Mouse (Mus musculus) MEL (cell line): ENCODE data around the gene Nav1. TPM values are rescaled to one million over a fixed set of nuclear protein-coding genes. Genes with fewer than 3 reads are reported as not detected.

Source experiments
- DNase-seq: peaks from one replicate; pipeline ENCODE4 v3.0.0; 2011; ENCODE audit warnings: low read depth, low spot score
- H3K27ac ChIP-seq: 2 replicates; pipeline ENCODE4 v1.5.1; 2012; ENCODE audit warnings: low read depth, mild to moderate bottlenecking, control low read depth, low read length, moderate library complexity; ENCODE audit not compliant: control insufficient read depth
- H3K27me3 ChIP-seq, 2 experiments: fragments of 150-350 bp in 1 of 2; sonication (generic) in 1 of 2; 2 replicates each; pipeline ENCODE4 v1.6.1; 2012; ENCODE audit warnings: low read length in 2 of 2, mild to moderate bottlenecking in 2 of 2, improper control_type of control experiment in 1 of 2, moderate library complexity in 1 of 2; ENCODE audit not compliant: insufficient read depth in 2 of 2, control insufficient read depth in 1 of 2
- H3K36me3 ChIP-seq, 2 experiments: 2 replicates each; pipeline ENCODE4 v1.6.1; 2012 to 2014; ENCODE audit warnings: low read length in 2 of 2, improper control_type of control experiment in 1 of 2, inconsistent platforms in 1 of 2, mild to moderate bottlenecking in 1 of 2; ENCODE audit not compliant: insufficient read depth in 2 of 2, control insufficient read depth in 1 of 2
- H3K4me1 ChIP-seq, 2 experiments: fragments of 150-350 bp in 1 of 2; sonication (generic) in 1 of 2; 2 replicates each; pipeline ENCODE4 v1.6.1; 2012; ENCODE audit warnings: low read length in 2 of 2, improper control_type of control experiment in 1 of 2, mild to moderate bottlenecking in 1 of 2; ENCODE audit not compliant: insufficient read depth in 2 of 2, control insufficient read depth in 1 of 2
- H3K4me3 ChIP-seq, 2 experiments: fragments of 150-350 bp in 1 of 2; sonication (generic) in 1 of 2; 2 replicates each; pipeline ENCODE4 v1.5.1; 2012; ENCODE audit warnings: low read depth in 2 of 2, low read length in 2 of 2, mild to moderate bottlenecking in 2 of 2, moderate library complexity in 2 of 2, control low read depth in 1 of 2, improper control_type of control experiment in 1 of 2; ENCODE audit not compliant: control insufficient read depth in 1 of 2, insufficient read depth in 1 of 2
- H3K79me2 ChIP-seq: 2 replicates; pipeline ENCODE4 v1.6.1; 2012; ENCODE audit warnings: mild to moderate bottlenecking, low read length, moderate library complexity; ENCODE audit not compliant: control insufficient read depth, poor library complexity, insufficient read depth
- H3K9ac ChIP-seq: 2 replicates; pipeline ENCODE4 v1.6.1; 2012; ENCODE audit warnings: low read depth, mild to moderate bottlenecking, control low read depth, low read length, moderate library complexity; ENCODE audit not compliant: control insufficient read depth, poor library complexity, severe bottlenecking
- H3K9me3 ChIP-seq: fragments of 150-350 bp; sonication (generic); replicated peaks from 2 replicates; pipeline ENCODE4 v1.6.1; 2012; ENCODE audit warnings: mild to moderate bottlenecking, low read length, improper control_type of control experiment, moderate library complexity; ENCODE audit not compliant: insufficient read depth
- BHLHE40 ChIP-seq: IDR thresholded peaks from 2 replicates; pipeline ENCODE4 v1.6.1; 2012; ENCODE audit warnings: low read depth, mild to moderate bottlenecking, inconsistent platforms, low read length, improper control_type of control experiment, borderline replicate concordance
- CHD1 ChIP-seq: IDR thresholded peaks from 2 replicates; pipeline ENCODE4 v1.6.1; 2012; ENCODE audit warnings: low read depth, mild to moderate bottlenecking, inconsistent platforms, low read length, improper control_type of control experiment
- EP300 ChIP-seq, 2 experiments: IDR thresholded peaks; 2 replicates each; pipeline ENCODE4 v1.6.1; 2011; ENCODE audit warnings: improper control_type of control experiment in 2 of 2, low read length in 2 of 2, low read depth in 1 of 2, mild to moderate bottlenecking in 1 of 2
- HCFC1 ChIP-seq: IDR thresholded peaks from 2 replicates; pipeline ENCODE4 v1.6.1; 2012; ENCODE audit warnings: low read depth, mild to moderate bottlenecking, inconsistent platforms, low read length, improper control_type of control experiment, moderate library complexity
- KAT2A ChIP-seq: conservative IDR thresholded peaks from 2 replicates; pipeline ENCODE4 v1.6.1; 2012; ENCODE audit warnings: low read depth, low read length, improper control_type of control experiment, inconsistent platforms
- MAFK ChIP-seq: IDR thresholded peaks from 2 replicates; pipeline ENCODE4 v1.6.1; 2011; ENCODE audit warnings: low read depth, mild to moderate bottlenecking, low read length, improper control_type of control experiment, borderline replicate concordance
- MEF2A ChIP-seq: IDR thresholded peaks from 2 replicates; pipeline ENCODE4 v1.6.1; 2014; ENCODE audit warnings: low read depth, mild to moderate bottlenecking, inconsistent platforms, low read length, improper control_type of control experiment; ENCODE audit not compliant: poor library complexity, insufficient replicate concordance, severe bottlenecking; ENCODE audit errors: extremely low read depth
- NELFE ChIP-seq: IDR thresholded peaks from 2 replicates; pipeline ENCODE4 v1.6.1; 2011; ENCODE audit warnings: low read depth, low read length, improper control_type of control experiment
- POLR2A ChIP-seq, 2 experiments: IDR thresholded peaks; 2 replicates each; pipeline ENCODE4 v1.6.1; 2011 to 2012; ENCODE audit warnings: low read length in 2 of 2, mild to moderate bottlenecking in 2 of 2, control low read depth in 1 of 2, improper control_type of control experiment in 1 of 2, low read depth in 1 of 2, moderate library complexity in 1 of 2; ENCODE audit not compliant: control insufficient read depth in 1 of 2, insufficient read depth in 1 of 2, poor library complexity in 1 of 2
- POLR2AphosphoS5 ChIP-seq: IDR thresholded peaks from 2 replicates; pipeline ENCODE4 v1.6.1; 2012; ENCODE audit warnings: low read depth, borderline replicate concordance, mild to moderate bottlenecking, inconsistent platforms, low read length, moderate library complexity, mixed read lengths
- SMC3 ChIP-seq: IDR thresholded peaks from 2 replicates; pipeline ENCODE4 v1.6.1; 2011; ENCODE audit warnings: low read depth, low read length, improper control_type of control experiment
- TAL1 ChIP-seq: IDR thresholded peaks from 2 replicates; pipeline ENCODE4 v1.6.1; 2012; ENCODE audit warnings: mild to moderate bottlenecking, inconsistent platforms, low read length, moderate library complexity, mixed read lengths
- TCF12 ChIP-seq: IDR thresholded peaks from 2 replicates; pipeline ENCODE4 v1.6.1; 2014; ENCODE audit warnings: low read depth, mild to moderate bottlenecking, inconsistent platforms, low read length, improper control_type of control experiment, moderate library complexity
- USF2 ChIP-seq, 2 experiments: IDR thresholded peaks; 2 replicates each; pipeline ENCODE4 v1.6.1; 2011 to 2012; ENCODE audit warnings: improper control_type of control experiment in 2 of 2, low read length in 2 of 2, borderline replicate concordance in 1 of 2, inconsistent platforms in 1 of 2, low read depth in 1 of 2, mild to moderate bottlenecking in 1 of 2; ENCODE audit not compliant: insufficient read depth in 1 of 2
- ZC3H11A ChIP-seq: IDR thresholded peaks from 2 replicates; pipeline ENCODE4 v1.6.1; 2012; ENCODE audit warnings: low read depth, mild to moderate bottlenecking, inconsistent platforms, low read length, improper control_type of control experiment
- ZKSCAN1 ChIP-seq: IDR thresholded peaks from 2 replicates; pipeline ENCODE4 v1.6.1; 2012; ENCODE audit warnings: low read depth, mild to moderate bottlenecking, inconsistent platforms, low read length, improper control_type of control experiment, moderate library complexity
- ZNF384 ChIP-seq: IDR thresholded peaks from 2 replicates; pipeline ENCODE4 v1.6.1; 2012; ENCODE audit warnings: low read depth, mild to moderate bottlenecking, inconsistent platforms, low read length, improper control_type of control experiment
- polyA plus RNA-seq, 2 experiments: library from polyadenylated mRNA; stranded (reverse) in 1 of 2; unstranded in 1 of 2; fragments of >175 nt in 1 of 2; fragments of >200 nt in 1 of 2; gene quantifications; 2 replicates each; pipeline versions ENCODE4 v1.2.1 to v1.2.4; 2012; ENCODE audit warnings: low replicate concordance in 2 of 2, low read depth in 1 of 2; ENCODE audit not compliant: insufficient read length in 2 of 2, insufficient read depth in 1 of 2, missing spikeins in 1 of 2
- total RNA-seq: library from RNA; depleted of rRNA; stranded (reverse); fragments of 300-350 nt; gene quantifications from 2 replicates; pipeline ENCODE4 v1.2.3, GENCODE M21; 2012

Nav1 gene
- total and polyA plus RNA-seq, 3 experiments: 0.89 to 9.6 TPM; not detected in 1

DNA sequence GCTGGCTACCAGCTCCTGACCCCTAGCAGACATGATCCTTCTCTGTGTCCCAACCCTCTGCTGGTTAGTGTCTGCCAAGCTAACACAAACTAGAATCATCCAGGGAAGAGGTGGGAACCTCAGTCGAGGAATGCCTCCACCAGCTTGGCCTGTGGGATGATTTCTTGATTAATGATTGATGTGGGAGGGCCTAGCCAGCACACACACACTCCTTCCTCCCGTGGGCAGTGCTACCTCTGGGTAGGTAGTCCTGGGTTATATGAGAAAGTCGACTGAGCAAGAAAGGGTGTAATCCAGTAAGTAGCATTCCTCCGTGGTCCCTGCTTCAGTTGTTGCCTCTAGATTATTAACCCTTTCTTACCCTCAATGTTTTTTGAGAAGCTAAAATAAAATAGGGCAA, 45.0 kb downstream of the Nav1 start:
- no peaks in the 10 kb centered on the region for H3K36me3 ChIP-seq
- DNase-seq: no peak
- H3K4me3 ChIP-seq: no peak overlapping the region
- no peaks in the 10 kb centered on the region for H3K27me3 ChIP-seq
- no peaks in the 10 kb centered on the region for H3K79me2 ChIP-seq
- H3K27ac ChIP-seq: no peak overlapping the region
- no peaks in the 10 kb centered on the region for H3K9me3 ChIP-seq
- no peak overlapping the region for H3K9ac ChIP-seq
- H3K4me1 ChIP-seq: no peaks in the 10 kb centered on the region
- TF ChIP-seq POLR2A (IDR thresholded peaks at IDR 0.05; ENCODE audit: control insufficient read depth in 1 of 2, insufficient read depth in 1 of 2, low read depth in 1 of 2, low read length in 2 of 2, poor library complexity in 1 of 2): no peak
- no peak for TF ChIP-seq EP300 (IDR thresholded peaks at IDR 0.05; ENCODE audit: low read depth in 1 of 2, low read length in 2 of 2)
- TF ChIP-seq MEF2A: no peak
- no peak for TF ChIP-seq ZNF384
- no peak for TF ChIP-seq MAFK
- TF ChIP-seq, all 39 proteins: peak for 0

DNA sequence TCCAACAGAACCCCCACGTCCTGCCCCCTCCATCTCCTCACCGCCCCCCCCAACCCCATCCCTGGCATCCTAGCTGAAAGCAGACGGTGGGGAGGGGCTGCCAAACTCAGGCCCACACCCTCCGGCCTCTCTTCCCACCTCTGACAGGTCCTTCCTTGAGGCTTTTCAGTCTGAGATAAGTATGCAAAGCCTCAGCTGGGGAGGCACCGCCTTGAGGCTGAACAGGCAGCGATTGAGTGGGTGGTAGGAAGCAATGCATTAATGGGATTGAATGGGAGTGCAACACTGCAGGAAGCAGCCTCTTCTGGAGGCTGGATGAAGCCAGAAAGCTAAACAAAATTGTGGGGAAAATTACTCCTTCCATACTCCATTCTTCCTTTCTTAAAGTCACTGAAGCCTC, 45.8 kb downstream of the Nav1 start:
- no peaks in the 10 kb centered on the region for H3K4me1 ChIP-seq
- H3K9me3 ChIP-seq: no peaks in the 10 kb centered on the region
- H3K9ac ChIP-seq: no peak overlapping the region
- no peaks in the 10 kb centered on the region for H3K36me3 ChIP-seq
- H3K4me3 ChIP-seq: no peak overlapping the region
- no peak for TF ChIP-seq ZC3H11A
- no peak for TF ChIP-seq BHLHE40
- TF ChIP-seq HCFC1: no peak
- no peak for TF ChIP-seq SMC3
- no peak for TF ChIP-seq ZKSCAN1
- no peak for TF ChIP-seq KAT2A
- TF ChIP-seq CHD1: no peak
- TF ChIP-seq USF2 (IDR thresholded peaks at IDR 0.05; ENCODE audit: borderline replicate concordance in 1 of 2, insufficient read depth in 1 of 2, low read depth in 1 of 2, low read length in 2 of 2): no peak
- TF ChIP-seq TCF12: no peak
- no peaks in the 10 kb centered on the region for H3K79me2 ChIP-seq
- DNase-seq: no peak
- H3K27ac ChIP-seq: no peak overlapping the region
- H3K27me3 ChIP-seq: no peaks in the 10 kb centered on the region

DNA sequence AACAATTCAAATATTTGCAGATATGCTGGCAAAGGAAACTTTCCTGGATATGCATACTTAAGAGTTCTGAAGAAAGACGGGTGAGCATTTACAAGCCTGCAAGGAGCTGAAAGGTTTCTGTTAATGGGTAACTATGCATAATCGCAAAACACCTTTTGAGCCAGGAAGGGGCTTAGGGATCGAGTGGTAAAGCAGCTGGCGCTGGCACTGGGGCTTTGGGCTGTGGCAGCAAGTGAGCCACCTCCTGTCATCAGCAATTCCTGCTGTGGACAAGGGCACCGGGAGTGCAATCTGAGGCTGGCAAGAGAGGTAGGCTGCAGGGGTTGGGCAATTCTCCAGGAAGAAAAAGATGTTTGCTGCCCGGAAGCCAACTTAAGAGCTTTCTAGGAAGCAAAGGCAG, 49.1 kb downstream of the Nav1 start:
- Histone ChIP-seq H3K79me2 (no peaks in the 10 kb centered on the region), H3K9me3 (no peaks in the 10 kb centered on the region), H3K27me3 (no peaks in the 10 kb centered on the region), H3K4me3 (no peak overlapping the region), H3K4me1 (no peaks in the 10 kb centered on the region), H3K27ac (no peak overlapping the region), H3K36me3 (no peaks in the 10 kb centered on the region), H3K9ac (no peak overlapping the region)
- TF ChIP-seq NELFE: no peak
- no peak for TF ChIP-seq BHLHE40
- TF ChIP-seq TAL1: no peak
- no peak for TF ChIP-seq EP300 (IDR thresholded peaks at IDR 0.05; ENCODE audit: low read depth in 1 of 2, low read length in 2 of 2)
- no peak for TF ChIP-seq POLR2AphosphoS5
- no peak for DNase-seq
